Mouse (Mus musculus) intestine, postnatal 0 days (tissue): Measurements from ENCODE around the gene Il2rb. TPM values are rescaled to one million over a fixed set of nuclear protein-coding genes. Genes with fewer than 3 reads are reported as not detected.

Experiments
- ATAC-seq: fragments of 200-750 bp; cut with Nextera tagmentation; 2 replicates; pipeline ENCODE4 v1.8.0; 2017; ENCODE audit warnings: mild to moderate bottlenecking, moderate TSS enrichment, moderate library complexity
- H3K27ac ChIP-seq: fragments of 300-500 bp; sonication (generic); 2 replicates; pipeline ENCODE4 v1.5.1; 2014; ENCODE audit warnings: mild to moderate bottlenecking, low read depth, low read length, moderate library complexity
- H3K27me3 ChIP-seq: fragments of 300-500 bp; sonication (generic); replicated peaks from 2 replicates; pipeline ENCODE4 v1.6.1; 2014; ENCODE audit warnings: low read length, mixed read lengths; ENCODE audit not compliant: control insufficient read depth, insufficient read depth
- H3K36me3 ChIP-seq: fragments of 300-500 bp; sonication (generic); 2 replicates; pipeline ENCODE4 v1.6.1; 2014; ENCODE audit warnings: mild to moderate bottlenecking, moderate library complexity; ENCODE audit not compliant: control insufficient read depth, insufficient read depth
- H3K4me1 ChIP-seq: fragments of 300-500 bp; sonication (generic); replicated peaks from 2 replicates; pipeline ENCODE4 v1.6.1; 2014; ENCODE audit warnings: antibody characterized with exemption, low read length, mixed read lengths; ENCODE audit not compliant: control insufficient read depth, insufficient read depth
- H3K4me2 ChIP-seq: fragments of 300-500 bp; sonication (generic); replicated peaks from 2 replicates; pipeline ENCODE4 v1.6.1; 2014; ENCODE audit warnings: low read depth, mild to moderate bottlenecking, moderate library complexity
- H3K4me3 ChIP-seq: fragments of 300-500 bp; sonication (generic); 2 replicates; pipeline ENCODE4 v1.5.1; 2014; ENCODE audit warnings: low read depth, low read length
- H3K9ac ChIP-seq: fragments of 300-500 bp; sonication (generic); 2 replicates; pipeline ENCODE4 v1.6.1; 2014; ENCODE audit warnings: mild to moderate bottlenecking, low read depth, low read length
- H3K9me3 ChIP-seq: fragments of 300-500 bp; sonication (generic); 2 replicates; pipeline ENCODE4 v1.6.1; 2016; ENCODE audit warnings: mixed run types; ENCODE audit not compliant: control insufficient read depth
- CTCF ChIP-seq: sonication (generic); IDR thresholded peaks from 2 replicates; pipeline ENCODE4 v1.5.1; 2016; ENCODE audit warnings: low read depth, mild to moderate bottlenecking, control low read depth, antibody characterized with exemption, moderate library complexity
- WGBS: fragments of 180-500 bp; shearing (Covaris S2); extraction: QIAGEN DNeasy Blood & Tissue Kit; methylation state at CpG from one replicate; pipeline ENCODE4 v1.1.7; 2014; 5-methylcytosine and 5-hydroxymethylcytosine counted together
- polyA plus RNA-seq: library from polyadenylated mRNA; unstranded; fragments of >200 nt; fragmentation: Nextera tagmentation; extraction: Ambion mirVana; gene quantifications from 2 replicates; pipeline ENCODE4 v1.2.1, GENCODE M21; 2015

Gene Il2rb
- polyA plus RNA-seq, 1 experiment from 2014 or later: 0.63 TPM

DNA sequence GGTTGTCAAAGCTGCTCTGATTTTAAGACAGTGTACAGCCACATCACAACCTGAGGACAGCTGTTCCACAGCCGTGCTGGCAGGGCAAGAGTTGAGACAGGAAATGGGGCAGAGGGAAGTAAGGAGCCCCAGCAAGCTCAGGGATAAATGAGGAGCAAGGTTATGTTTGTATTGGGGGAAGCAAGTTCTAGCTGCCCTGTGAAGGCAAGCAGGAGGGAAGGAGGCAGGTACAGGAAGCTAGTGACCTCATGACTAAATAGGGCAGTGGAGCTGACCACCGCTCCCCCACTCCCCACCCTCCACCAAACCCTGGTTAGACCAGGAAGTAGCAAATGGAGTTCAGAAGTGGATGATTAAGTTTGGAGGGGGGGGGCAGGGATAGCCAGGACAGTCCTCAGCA, 14.1 kb downstream of the Il2rb start:
- 33% methylated on average over 2 of the region's 2 CpGs for WGBS
- ATAC-seq: peak; percentile 24; the same call in 1 of the 2 replicates

DNA sequence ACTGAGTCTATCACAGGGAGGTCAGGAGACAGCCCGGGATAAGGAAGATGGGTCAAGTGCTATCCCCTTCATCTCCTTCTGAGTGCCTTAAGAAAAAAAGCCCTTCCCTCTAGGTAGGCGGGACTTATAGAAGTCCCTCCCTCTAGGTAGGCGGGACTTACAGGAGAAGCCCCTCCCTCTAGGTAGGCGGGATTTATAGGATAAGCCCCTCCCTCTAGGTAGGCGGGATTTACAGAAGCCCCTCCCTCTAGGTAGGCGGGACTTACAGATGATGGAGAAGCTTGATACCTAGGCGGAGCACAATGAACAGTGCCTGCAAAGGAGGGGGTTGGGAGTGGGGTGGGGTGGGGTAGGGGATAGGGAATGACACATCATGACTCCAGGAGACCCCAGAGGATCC, 15.0 kb downstream of the Il2rb start:
- 67% methylated on average over 7 of the region's 7 CpGs for WGBS
- no peak for TF ChIP-seq CTCF
- no peak for ATAC-seq

More for the DNA sequence above, 14.1 kb downstream of the Il2rb start:
- no peaks in the 10 kb centered on the region for H3K27me3 ChIP-seq
- no peak overlapping the region for H3K27ac ChIP-seq
- H3K36me3 ChIP-seq: no peaks in the 10 kb centered on the region
- no peak overlapping the region for H3K9ac ChIP-seq
- H3K4me2 ChIP-seq: no peak overlapping the region
- H3K9me3 ChIP-seq: no peaks in the 10 kb centered on the region
- TF ChIP-seq CTCF: no peak
- H3K4me3 ChIP-seq: no peak overlapping the region
- H3K4me1 ChIP-seq: no peaks in the 10 kb centered on the region

GRCm38 (mm10) chr15:78479470-78479869, 15.6 kb downstream of the Il2rb start:
- no peaks in the 10 kb centered on the region for H3K9me3 ChIP-seq
- H3K27ac ChIP-seq: no peak overlapping the region
- H3K9ac ChIP-seq: no peak overlapping the region
- 77% methylated on average over 5 of the region's 5 CpGs for WGBS
- H3K36me3 ChIP-seq: no peaks in the 10 kb centered on the region
- H3K4me2 ChIP-seq: no peak overlapping the region
- no peak overlapping the region for H3K4me3 ChIP-seq
- no peak for ATAC-seq
- H3K27me3 ChIP-seq: no peaks in the 10 kb centered on the region
- TF ChIP-seq CTCF: no peak
- no peaks in the 10 kb centered on the region for H3K4me1 ChIP-seq

More for the DNA sequence above, 15.0 kb downstream of the Il2rb start:
- Histone ChIP-seq H3K4me3 (no peak overlapping the region), H3K27ac (no peak overlapping the region), H3K9ac (no peak overlapping the region), H3K9me3 (no peaks in the 10 kb centered on the region), H3K4me1 (no peaks in the 10 kb centered on the region), H3K4me2 (no peak overlapping the region), H3K36me3 (no peaks in the 10 kb centered on the region), H3K27me3 (no peaks in the 10 kb centered on the region)

DNA sequence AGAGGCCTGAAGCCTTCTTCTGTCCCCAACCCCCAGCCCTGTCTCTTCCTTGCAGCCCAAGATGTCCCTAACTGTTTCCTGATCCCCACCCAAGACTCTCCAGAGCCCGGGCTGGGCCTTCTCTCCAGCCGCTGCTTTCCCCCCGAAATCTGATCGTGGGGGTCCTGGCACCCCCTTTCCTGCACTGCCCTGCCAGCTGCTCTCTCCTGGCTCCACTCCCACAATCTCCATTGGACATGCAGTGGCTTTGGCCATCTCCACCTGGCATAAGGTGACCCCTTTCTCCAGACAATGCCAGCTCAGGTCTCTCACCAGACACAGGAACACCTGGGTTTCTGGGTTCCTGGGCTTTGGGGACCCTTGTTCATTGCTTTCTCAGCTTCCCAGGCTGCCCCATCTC, 17.0 kb downstream of the Il2rb start:
- H3K4me3 ChIP-seq: no peak overlapping the region
- H3K27ac ChIP-seq: no peak overlapping the region
- TF ChIP-seq CTCF: no peak
- no peaks in the 10 kb centered on the region for H3K36me3 ChIP-seq
- no peak overlapping the region for H3K4me2 ChIP-seq
- no peaks in the 10 kb centered on the region for H3K9me3 ChIP-seq
- 84% methylated on average over 4 of the region's 4 CpGs for WGBS
- no peaks in the 10 kb centered on the region for H3K27me3 ChIP-seq
- no peaks in the 10 kb centered on the region for H3K4me1 ChIP-seq
- ATAC-seq: no peak
- H3K9ac ChIP-seq: no peak overlapping the region

DNA sequence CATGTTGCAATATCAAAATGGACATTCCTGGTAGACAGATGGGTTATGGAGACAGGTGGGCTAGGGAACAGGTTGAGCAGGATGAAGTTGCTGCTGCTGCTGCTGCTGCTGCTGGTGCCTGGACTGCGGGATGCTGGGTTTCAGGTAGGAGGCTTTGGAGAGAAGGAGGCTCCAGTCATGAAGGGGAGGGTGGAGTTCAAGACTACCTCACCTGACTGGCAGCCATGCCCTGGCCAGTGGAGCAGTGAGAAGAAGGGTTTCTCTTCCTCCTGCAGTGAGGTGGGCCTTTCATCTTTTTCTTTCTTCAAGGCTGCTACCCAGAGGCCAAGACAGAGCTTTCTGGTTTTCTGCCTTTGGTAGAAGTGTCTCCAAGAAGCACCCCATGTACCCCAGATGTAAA, 18.2 kb downstream of the Il2rb start:
- 85% methylated on average over 1 of the region's 1 CpGs for WGBS
- no peak for TF ChIP-seq CTCF

GRCm38 (mm10) chr15:78475604-78476031, 19.5 kb downstream of the Il2rb start:
- H3K27ac ChIP-seq: no peak overlapping the region
- no peak for TF ChIP-seq CTCF
- H3K4me1 ChIP-seq: no peaks in the 10 kb centered on the region
- no peak overlapping the region for H3K9ac ChIP-seq
- 49% methylated on average over 3 of the region's 3 CpGs for WGBS
- H3K9me3 ChIP-seq: no peaks in the 10 kb centered on the region
- H3K36me3 ChIP-seq: no peaks in the 10 kb centered on the region
- no peak for ATAC-seq
- H3K27me3 ChIP-seq: no peaks in the 10 kb centered on the region
- H3K4me2 ChIP-seq: no peak overlapping the region
- H3K4me3 ChIP-seq: no peak overlapping the region

More for the DNA sequence above, 18.2 kb downstream of the Il2rb start:
- ATAC-seq: no peak
- H3K27me3 ChIP-seq: no peaks in the 10 kb centered on the region
- H3K9ac ChIP-seq: no peak overlapping the region
- H3K27ac ChIP-seq: no peak overlapping the region
- H3K4me2 ChIP-seq: no peak overlapping the region
- H3K36me3 ChIP-seq: no peaks in the 10 kb centered on the region
- no peak overlapping the region for H3K4me3 ChIP-seq
- no peaks in the 10 kb centered on the region for H3K9me3 ChIP-seq
- no peaks in the 10 kb centered on the region for H3K4me1 ChIP-seq

DNA sequence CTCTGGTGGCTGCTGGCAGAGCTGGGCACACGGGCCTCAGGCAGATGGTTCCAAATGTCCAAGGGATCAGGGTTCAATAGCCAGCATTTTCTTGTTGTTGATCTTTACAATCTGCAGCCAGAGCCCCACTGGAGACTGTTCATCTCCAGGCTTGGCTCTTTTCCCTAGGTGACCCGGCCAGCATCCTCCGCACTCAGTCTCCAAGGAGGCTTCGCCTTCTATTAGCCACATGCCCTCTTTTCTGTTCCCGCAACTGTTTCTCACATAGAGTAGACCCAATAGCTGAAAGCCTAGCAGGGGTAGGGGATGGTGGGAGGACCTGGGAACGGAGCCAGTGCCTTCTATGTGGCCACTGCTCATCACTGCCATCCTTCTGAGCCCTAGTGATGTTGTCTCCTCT, 21.6 kb downstream of the Il2rb start:
- no peak overlapping the region for H3K27ac ChIP-seq
- no peak for ATAC-seq
- H3K27me3 ChIP-seq: no peaks in the 10 kb centered on the region
- no peaks in the 10 kb centered on the region for H3K4me1 ChIP-seq
- no peak for TF ChIP-seq CTCF
- no peak overlapping the region for H3K4me3 ChIP-seq
- WGBS: 87% methylated on average over 6 of the region's 6 CpGs
- H3K9me3 ChIP-seq: no peaks in the 10 kb centered on the region
- no peak overlapping the region for H3K4me2 ChIP-seq
- H3K36me3 ChIP-seq: no peaks in the 10 kb centered on the region
- H3K9ac ChIP-seq: no peak overlapping the region
